Mouse (Mus musculus): ENCODE results near the gene Olfml2a.

Olfml2a gene

GRCm38 (mm10) chr2:38931851-38932667, at the start of gene Olfml2a:
Gene Olfml2a (plus strand): TSS chr2:38931978.
- peak in 1 of 2 experiments; percentile 66 for DNase-seq (ENCODE audit: low spot score in 2 of 2)

- DNase-seq (ENCODE audit: low spot score in 2 of 2): no peak
These were observed 28.9 kb upstream of the Olfml2a start for GRCm38 (mm10) chr2:38902866-38903265.

GRCm38 (mm10) chr2:38904290-38904689, 27.5 kb upstream of the Olfml2a start:
- DNase-seq (ENCODE audit: low spot score in 2 of 2): no peak

DNA sequence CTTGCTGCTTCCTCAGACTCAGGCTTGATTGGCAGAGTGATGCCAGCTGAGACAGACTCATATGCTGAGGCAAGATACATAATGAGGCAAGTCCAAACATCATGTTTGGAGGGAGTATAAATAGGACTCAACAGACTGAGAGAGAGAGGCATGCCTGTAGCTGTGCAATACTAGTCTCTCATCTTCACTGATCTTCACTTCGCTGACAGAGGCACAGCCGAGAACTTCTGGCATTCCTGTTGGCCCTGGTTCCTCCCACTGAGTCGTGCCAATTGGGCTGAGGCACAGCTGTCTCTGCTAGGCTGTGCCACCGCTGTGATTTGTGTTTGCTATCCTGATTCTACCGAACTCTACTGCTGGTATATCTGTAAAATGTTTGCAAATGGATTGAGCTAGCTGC, 25.7 kb upstream of the Olfml2a start:
- peak in 1 of 2 experiments; percentile 12 for DNase-seq (ENCODE audit: low spot score in 2 of 2)

- DNase-seq (ENCODE audit: low spot score in 2 of 2): no peak
These were observed 23.2 kb upstream of the Olfml2a start for GRCm38 (mm10) chr2:38908604-38909003.

DNA sequence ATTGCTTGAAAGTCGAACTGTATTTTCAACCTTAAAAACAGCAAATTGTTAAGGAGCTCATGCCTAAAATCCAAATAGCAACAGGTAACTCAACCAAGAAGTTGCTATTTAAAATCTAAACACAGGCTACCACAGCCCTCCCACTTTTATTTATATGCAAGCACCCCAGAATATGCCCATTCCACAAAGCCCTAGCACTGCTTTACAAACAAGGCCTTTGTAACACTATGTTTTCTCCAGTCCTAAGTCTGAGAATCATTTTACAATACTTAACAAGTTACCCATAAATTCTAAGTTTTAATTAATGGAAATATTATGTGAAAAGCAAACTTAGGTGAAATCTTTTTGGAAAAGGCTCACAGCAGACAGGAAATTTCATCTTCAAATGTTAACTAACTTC, 17.3 kb upstream of the Olfml2a start:
- no peak for DNase-seq (ENCODE audit: low spot score in 2 of 2)

- DNase-seq (ENCODE audit: low spot score in 2 of 2): no peak
These were observed 16.8 kb upstream of the Olfml2a start for GRCm38 (mm10) chr2:38914965-38915364.

DNA sequence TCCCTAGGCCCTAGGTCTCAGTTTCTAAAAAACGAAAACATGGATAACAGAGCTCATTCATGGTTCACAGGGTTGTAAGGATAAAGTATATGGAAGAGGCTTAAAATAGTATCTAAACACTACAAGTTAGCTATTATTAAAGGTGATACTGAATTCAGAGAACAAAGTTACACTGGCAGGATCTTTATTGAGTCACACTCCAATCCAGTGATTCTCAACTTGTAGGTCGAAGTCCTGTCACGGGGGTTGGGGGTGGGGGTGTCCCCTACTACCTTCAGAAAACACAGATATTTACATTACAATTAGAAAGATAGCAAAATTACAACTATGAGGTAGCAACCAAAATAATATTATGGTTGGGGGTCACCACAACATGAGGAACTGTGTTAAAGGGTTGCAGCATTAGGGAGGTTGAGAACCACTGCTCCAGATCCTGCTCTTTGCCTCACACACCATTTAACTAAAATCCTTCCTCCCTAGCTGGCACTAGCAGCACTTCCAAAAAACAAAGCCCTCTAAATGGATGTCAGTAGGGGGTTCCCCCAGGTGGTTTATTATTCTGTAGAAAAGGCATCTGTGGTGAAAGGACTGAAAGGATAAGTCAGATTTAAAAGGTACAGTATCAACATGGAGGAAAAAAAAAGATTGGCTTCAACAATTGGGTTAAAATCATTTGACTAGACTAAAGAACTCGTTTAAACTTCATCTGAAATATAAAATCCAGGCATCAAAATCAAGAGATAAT, 14.7 kb upstream of the Olfml2a start:
- no peak for DNase-seq (ENCODE audit: low spot score in 2 of 2)

DNA sequence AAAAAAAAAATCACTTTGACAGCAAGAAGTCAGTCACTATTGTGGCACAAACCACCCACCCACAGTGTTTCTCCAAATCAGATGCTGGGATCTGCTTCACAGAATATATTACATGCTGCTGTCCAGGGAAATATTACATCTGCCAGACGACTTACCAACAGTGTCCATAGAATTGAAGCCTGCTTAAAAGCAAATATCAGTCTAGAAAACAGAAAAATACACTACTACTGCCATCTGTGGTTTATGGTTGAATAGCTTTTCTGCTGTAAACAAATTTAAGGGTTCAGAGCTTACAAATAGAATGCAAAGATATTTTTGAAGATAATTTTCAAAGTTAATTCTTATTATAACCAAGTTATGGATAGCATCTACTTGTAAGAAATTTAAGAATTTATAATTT, 10.4 kb upstream of the Olfml2a start:
- no peak for DNase-seq (ENCODE audit: low spot score in 2 of 2)

- no peak for DNase-seq (ENCODE audit: low spot score in 2 of 2)
These were observed 8.3 kb upstream of the Olfml2a start for GRCm38 (mm10) chr2:38923471-38923870.

DNA sequence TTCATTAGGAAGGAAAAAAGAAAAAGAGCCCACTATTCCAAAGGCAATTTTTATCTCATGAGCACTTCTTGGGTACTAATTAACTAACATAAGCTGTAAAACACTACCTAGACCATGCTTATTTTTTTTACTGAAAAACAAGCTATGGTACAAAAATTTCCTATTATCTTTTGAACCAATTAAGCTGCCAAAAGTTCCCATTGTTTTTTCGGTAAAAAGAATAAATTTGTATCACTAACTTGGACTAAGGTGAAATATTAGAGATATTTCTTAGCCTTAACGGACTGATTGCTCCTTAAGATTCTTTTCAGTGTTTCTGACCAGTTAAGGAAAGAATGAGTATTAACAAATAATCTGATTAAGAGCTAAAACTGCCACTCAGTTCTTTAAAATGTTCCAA, 7.9 kb upstream of the Olfml2a start:
- no peak for DNase-seq (ENCODE audit: low spot score in 2 of 2)

- no peak for DNase-seq (ENCODE audit: low spot score in 2 of 2)
These were observed 7.2 kb upstream of the Olfml2a start for GRCm38 (mm10) chr2:38924571-38924970.

DNA sequence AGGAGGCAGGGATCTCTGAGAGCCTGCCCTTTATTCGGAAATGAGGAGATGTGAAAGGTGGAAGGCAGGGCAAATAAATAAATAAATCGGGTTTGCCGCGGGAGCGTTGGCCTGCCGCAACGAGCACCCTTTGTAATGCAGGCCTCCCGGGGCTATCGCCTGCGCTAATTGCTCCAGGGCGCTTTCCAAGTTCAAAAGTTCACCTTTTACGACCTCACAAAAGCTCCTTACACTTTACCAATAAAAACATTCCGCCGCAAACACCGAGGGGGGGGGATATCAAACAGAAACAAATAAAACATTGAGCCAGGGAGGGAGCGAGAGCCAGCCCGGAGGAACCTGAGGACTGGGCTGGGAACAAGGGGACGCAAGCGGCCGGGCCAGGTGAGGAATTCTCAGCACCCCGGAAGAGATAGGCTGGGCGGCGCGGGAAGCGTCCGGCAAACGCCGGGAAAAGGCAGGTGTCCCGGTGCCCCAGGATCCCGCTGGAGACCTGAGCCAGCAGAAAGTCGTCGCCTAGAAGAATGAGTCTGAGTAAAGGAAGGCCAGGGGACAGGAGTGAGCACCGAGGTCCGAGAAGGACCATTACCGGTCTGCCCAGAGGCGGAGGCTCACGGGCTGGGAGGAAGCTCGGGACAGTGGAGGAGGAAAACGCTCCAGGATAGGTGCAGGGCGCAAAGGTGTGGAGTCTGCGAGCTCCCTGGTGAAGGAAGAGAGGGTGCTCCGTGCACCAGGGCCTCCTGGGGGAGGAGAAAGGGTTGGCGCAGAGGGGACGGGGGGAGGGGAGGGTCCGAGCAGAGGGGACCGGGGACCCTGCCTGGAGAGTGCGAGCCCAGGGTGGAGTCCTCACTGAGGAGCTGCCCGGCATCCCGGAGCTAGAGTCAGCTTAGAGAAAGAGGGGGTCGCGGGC, 6.4 kb upstream of the Olfml2a start:
- DNase-seq (ENCODE audit: low spot score in 2 of 2): no peak

GRCm38 (mm10) chr2:38926145-38926891, 5.5 kb upstream of the Olfml2a start:
- peak; percentile 89 to 94 for DNase-seq (ENCODE audit: low spot score in 2 of 2)

DNA sequence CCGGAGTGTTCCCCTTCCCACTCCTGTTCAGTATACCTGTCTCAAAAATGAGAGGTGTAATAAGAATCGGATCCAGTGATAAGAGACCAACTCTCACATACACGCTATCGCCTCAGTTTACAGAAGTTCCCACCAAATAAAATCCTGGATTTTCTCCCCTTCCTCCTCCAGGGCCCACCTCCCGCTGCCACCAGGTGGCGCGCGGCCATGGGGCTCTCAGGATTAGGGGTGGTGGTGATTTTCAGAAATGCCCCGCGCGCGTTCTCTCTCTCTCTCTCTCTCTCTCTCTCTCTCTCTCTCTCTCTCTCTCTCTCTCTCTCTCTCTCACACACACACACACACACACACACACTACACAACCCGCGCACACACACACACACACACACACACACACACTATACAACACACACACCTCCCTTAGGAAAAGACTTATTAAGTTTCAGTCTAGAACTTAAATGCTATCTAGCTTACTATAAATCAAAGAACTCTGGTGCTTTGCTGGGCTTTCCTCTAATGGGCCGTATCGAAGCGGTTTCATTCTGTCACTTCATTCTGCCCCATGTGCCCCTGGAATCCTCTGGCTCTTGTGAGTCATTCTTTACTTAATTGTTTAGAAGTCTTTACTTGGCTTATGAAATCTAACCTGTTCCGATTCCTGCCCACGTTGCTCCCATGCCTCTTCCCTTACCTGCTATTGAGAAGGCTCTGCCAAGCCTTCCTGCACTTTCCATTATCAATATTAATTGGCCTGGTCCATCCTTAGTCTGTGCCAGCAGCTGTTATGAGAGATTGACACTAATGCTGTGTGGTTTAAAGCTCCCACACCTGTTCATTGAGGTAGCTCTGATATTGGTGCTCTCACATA, 4.4 kb upstream of the Olfml2a start, which contains the start of gene Nr6a1:
Gene Nr6a1, minus strand, starts transcription at position 574 of the 865 bp plus-strand sequence.
- DNase-seq (ENCODE audit: low spot score in 2 of 2): peak in 1 of 2 experiments; percentile 65

DNA sequence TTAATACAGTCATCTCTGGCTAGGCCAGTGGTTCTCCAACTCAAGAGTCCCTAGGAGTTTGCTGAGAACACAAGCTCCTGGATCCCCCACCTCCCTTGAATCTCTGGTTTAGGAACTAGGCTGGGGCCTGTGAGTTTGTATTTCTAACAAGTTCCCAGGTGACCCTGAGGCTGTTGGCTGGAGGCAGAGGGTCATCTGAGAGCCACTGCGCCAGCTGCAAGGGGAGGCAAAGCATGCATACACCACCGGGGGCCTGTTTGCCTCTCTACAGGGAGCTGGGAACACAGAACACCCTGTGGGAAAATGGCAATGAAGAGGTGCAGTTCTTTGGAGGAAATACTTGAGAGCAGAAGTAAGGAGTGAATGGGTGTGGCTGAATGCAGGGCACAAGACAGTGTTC, 1.5 kb upstream of the Olfml2a start:
- no peak for DNase-seq (ENCODE audit: low spot score in 2 of 2)

DNA sequence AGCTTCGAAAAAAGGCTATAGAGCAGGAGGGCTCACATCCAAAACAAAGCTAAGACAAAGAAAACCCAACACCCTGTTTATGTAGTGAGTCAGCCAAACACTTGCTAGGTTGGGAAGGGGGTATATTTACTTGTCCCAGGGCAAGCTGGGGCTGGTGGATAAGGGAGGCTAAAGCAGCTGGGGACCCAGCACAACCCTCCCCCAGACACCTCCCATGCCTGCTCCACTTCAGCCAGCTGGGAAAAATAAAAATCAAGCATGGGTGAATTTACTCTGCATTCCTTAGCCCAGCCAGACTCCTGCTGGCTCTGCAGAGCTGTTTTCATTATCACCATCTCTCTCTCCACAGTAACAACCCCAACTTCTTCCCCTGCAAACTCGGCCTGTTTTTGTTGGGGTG, 2.2 kb downstream of the Olfml2a start:
- no peak for DNase-seq (ENCODE audit: low spot score in 2 of 2)

GRCm38 (mm10) chr2:38934936-38935335, 3.2 kb downstream of the Olfml2a start:
- DNase-seq (ENCODE audit: low spot score in 2 of 2): no peak

DNA sequence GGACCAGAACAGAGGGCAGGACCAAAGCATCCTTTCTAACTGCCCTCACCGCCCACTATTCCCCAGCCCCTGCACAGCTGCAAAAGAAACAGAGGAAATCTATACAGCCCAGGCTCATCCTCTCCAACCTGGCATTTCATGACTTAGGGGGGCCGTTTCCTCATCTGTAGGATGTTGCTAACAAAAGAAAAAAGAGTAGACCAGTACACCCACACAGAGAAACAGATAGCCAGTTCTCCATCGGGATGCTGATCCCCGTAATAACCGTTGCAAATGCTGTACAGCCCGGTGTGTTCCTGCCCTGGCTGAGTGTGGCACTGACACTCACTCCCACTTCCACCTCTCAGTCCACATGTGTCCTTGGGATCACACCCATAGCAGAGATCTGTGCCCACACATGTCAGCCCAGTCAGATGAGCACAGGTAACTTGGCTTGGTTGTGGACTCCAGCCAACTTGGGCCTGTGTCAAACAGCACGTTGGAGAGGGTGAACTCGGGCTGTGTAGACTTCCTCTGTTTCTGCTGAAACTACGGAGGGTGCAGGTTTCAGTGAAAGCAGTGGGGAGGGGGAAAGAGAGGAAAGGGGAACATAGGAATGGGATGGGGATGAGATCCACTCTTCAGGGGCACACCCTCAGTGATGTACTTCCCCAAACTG, 5.1 kb downstream of the Olfml2a start:
- DNase-seq (ENCODE audit: low spot score in 2 of 2): no peak

DNA sequence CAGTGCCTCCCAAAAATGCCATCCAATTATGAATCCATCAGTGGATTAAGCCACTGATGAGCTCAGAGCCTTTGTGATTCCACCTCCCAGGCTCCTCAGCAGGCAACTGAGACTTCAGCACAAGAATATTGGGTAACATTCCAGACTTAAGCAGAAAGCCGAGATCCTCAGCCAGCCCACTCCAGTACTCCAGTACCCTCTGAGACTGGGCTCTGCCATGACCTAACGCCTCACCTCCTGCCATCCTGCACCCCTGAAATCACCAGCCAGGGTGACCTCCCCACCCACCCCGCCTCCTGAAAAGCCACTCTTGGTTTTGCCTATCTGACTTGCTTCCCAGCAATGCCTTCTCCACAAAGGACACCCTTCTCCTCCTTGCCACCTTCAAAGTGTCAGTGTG, 5.6 kb downstream of the Olfml2a start:
- no peak for DNase-seq (ENCODE audit: low spot score in 2 of 2)
